Mouse (Mus musculus): Measurements from ENCODE around the gene Get4. TPM values are rescaled to one million over a fixed set of nuclear protein-coding genes. Genes with fewer than 3 reads are reported as not detected.
A peak's percentile ranks its signal among the peaks of the same experiment; 100 is the strongest.

The Get4 gene
- polyA plus RNA-seq (2014; fragmentation: Nextera tagmentation; extraction: Ambion mirVana) = 112 and 121 TPM in 2 replicates

GRCm38 (mm10) chr5:139252081-139252909, at the start of gene Get4:
Gene Get4, plus strand, starts transcription at chr5:139252324.
- ATAC-seq (ENCODE audit: low FRiP score) (peak; percentile 96), DNase-seq (ENCODE audit: low spot score) (peak; percentile 100)
- no peaks in the 10 kb centered on the region for H3K9me3 ChIP-seq (ENCODE audit: control insufficient read depth, low read length)
- under 1% methylated on average over 84 of the region's 90 CpGs for WGBS
- H3K4me3 ChIP-seq (ENCODE audit: low read depth, low read length) = peak within 1 kb of the TSS; percentile 80
- H3K36me3 ChIP-seq (ENCODE audit: control insufficient read depth, insufficient read depth, low read length) = peaks cover under 1% of the 10 kb centered on the region; the same call in 1 of the 2 replicates
- H3K27me3 ChIP-seq (ENCODE audit: control insufficient read depth, insufficient read depth, low read length) = no peaks in the 10 kb centered on the region
- peak within 1 kb of the TSS; percentile 38 for H3K4me2 ChIP-seq (replicated peaks; ENCODE audit: low read depth, low read length)
- peak within 1 kb of the TSS; percentile 83 for H3K27ac ChIP-seq (ENCODE audit: low read depth, low read length)
- H3K9ac ChIP-seq (ENCODE audit: low read depth, low read length) = peak within 1 kb of the TSS; percentile 69
- H3K4me1 ChIP-seq (replicated peaks; ENCODE audit: control insufficient read depth, insufficient read depth, low read length) = peaks cover 3% of the 10 kb centered on the region; the same call in 1 of the 2 replicates

- DNase-seq (ENCODE audit: low spot score) (no peak), ATAC-seq (ENCODE audit: low FRiP score) (no peak)
- no peaks in the 10 kb centered on the region for H3K36me3 ChIP-seq (ENCODE audit: control insufficient read depth, insufficient read depth, low read length)
- H3K4me1 ChIP-seq (replicated peaks; ENCODE audit: control insufficient read depth, insufficient read depth, low read length) = peaks cover 8% of the 10 kb centered on the region
- no peaks in the 10 kb centered on the region for H3K9me3 ChIP-seq (ENCODE audit: control insufficient read depth, low read length)
- H3K4me2 ChIP-seq (replicated peaks; ENCODE audit: low read depth, low read length) = no peak overlapping the region
- WGBS = 94% methylated on average over 5 of the region's 5 CpGs
- no peak overlapping the region for H3K27ac ChIP-seq (ENCODE audit: low read depth, low read length)
- no peak overlapping the region for H3K9ac ChIP-seq (ENCODE audit: low read depth, low read length)
- no peaks in the 10 kb centered on the region for H3K27me3 ChIP-seq (ENCODE audit: control insufficient read depth, insufficient read depth, low read length)
- H3K4me3 ChIP-seq (ENCODE audit: low read depth, low read length) = no peak overlapping the region
These were observed 48.8 kb upstream of the Get4 start for GRCm38 (mm10) chr5:139203312-139203711.

GRCm38 (mm10) chr5:139206081-139206480, 46.0 kb upstream of the Get4 start:
- H3K9me3 ChIP-seq (ENCODE audit: control insufficient read depth, low read length) = no peaks in the 10 kb centered on the region
- H3K4me3 ChIP-seq (ENCODE audit: low read depth, low read length) = no peak overlapping the region
- H3K27me3 ChIP-seq (ENCODE audit: control insufficient read depth, insufficient read depth, low read length) = no peaks in the 10 kb centered on the region
- DNase-seq (ENCODE audit: low spot score) (no peak), ATAC-seq (ENCODE audit: low FRiP score) (no peak)
- H3K9ac ChIP-seq (ENCODE audit: low read depth, low read length) = 0 out of 2 replicates have a peak overlapping the region, but pooled peaks have one; percentile 4
- no peaks in the 10 kb centered on the region for H3K36me3 ChIP-seq (ENCODE audit: control insufficient read depth, insufficient read depth, low read length)
- WGBS = 71% methylated on average over 4 of the region's 4 CpGs
- peaks cover 6% of the 10 kb centered on the region; the same call in 1 of the 2 replicates for H3K4me1 ChIP-seq (replicated peaks; ENCODE audit: control insufficient read depth, insufficient read depth, low read length)
- H3K27ac ChIP-seq (ENCODE audit: low read depth, low read length) = no peak overlapping the region
- H3K4me2 ChIP-seq (replicated peaks; ENCODE audit: low read depth, low read length) = no peak overlapping the region

- Histone ChIP-seq H3K4me2 (replicated peaks; ENCODE audit: low read depth, low read length) (no peak overlapping the region), H3K4me3 (ENCODE audit: low read depth, low read length) (no peak overlapping the region), H3K27ac (ENCODE audit: low read depth, low read length) (no peak overlapping the region), H3K27me3 (ENCODE audit: control insufficient read depth, insufficient read depth, low read length) (no peaks in the 10 kb centered on the region), H3K9me3 (ENCODE audit: control insufficient read depth, low read length) (no peaks in the 10 kb centered on the region), H3K36me3 (ENCODE audit: control insufficient read depth, insufficient read depth, low read length) (no peaks in the 10 kb centered on the region), H3K4me1 (replicated peaks; ENCODE audit: control insufficient read depth, insufficient read depth, low read length) (peaks cover 2% of the 10 kb centered on the region; the same call in 1 of the 2 replicates), H3K9ac (ENCODE audit: low read depth, low read length) (no peak overlapping the region)
- 77% methylated on average over 7 of the region's 7 CpGs for WGBS
- no peak for DNase-seq (ENCODE audit: low spot score)
- no peak for ATAC-seq (ENCODE audit: low FRiP score)
These were observed 45.6 kb upstream of the Get4 start for GRCm38 (mm10) chr5:139206525-139206924.

- no peaks in the 10 kb centered on the region for H3K9me3 ChIP-seq (ENCODE audit: control insufficient read depth, low read length)
- DNase-seq (ENCODE audit: low spot score) (no peak), ATAC-seq (ENCODE audit: low FRiP score) (no peak)
- H3K36me3 ChIP-seq (ENCODE audit: control insufficient read depth, insufficient read depth, low read length) = no peaks in the 10 kb centered on the region
- H3K4me3 ChIP-seq (ENCODE audit: low read depth, low read length) = no peak overlapping the region
- no peak overlapping the region for H3K9ac ChIP-seq (ENCODE audit: low read depth, low read length)
- no peak overlapping the region for H3K4me2 ChIP-seq (replicated peaks; ENCODE audit: low read depth, low read length)
- no peaks in the 10 kb centered on the region for H3K27me3 ChIP-seq (ENCODE audit: control insufficient read depth, insufficient read depth, low read length)
- H3K4me1 ChIP-seq (replicated peaks; ENCODE audit: control insufficient read depth, insufficient read depth, low read length) = no peaks in the 10 kb centered on the region
- H3K27ac ChIP-seq (ENCODE audit: low read depth, low read length) = no peak overlapping the region
These were observed 43.9 kb upstream of the Get4 start for GRCm38 (mm10) chr5:139208183-139208582.

GRCm38 (mm10) chr5:139208871-139209684, 43.0 kb upstream of the Get4 start:
- WGBS = 89% methylated on average over 10 of the region's 10 CpGs
- Histone ChIP-seq H3K4me1 (replicated peaks; ENCODE audit: control insufficient read depth, insufficient read depth, low read length) (no peaks in the 10 kb centered on the region), H3K9me3 (ENCODE audit: control insufficient read depth, low read length) (no peaks in the 10 kb centered on the region), H3K9ac (ENCODE audit: low read depth, low read length) (no peak overlapping the region), H3K36me3 (ENCODE audit: control insufficient read depth, insufficient read depth, low read length) (no peaks in the 10 kb centered on the region), H3K4me3 (ENCODE audit: low read depth, low read length) (no peak overlapping the region), H3K4me2 (replicated peaks; ENCODE audit: low read depth, low read length) (no peak overlapping the region), H3K27ac (ENCODE audit: low read depth, low read length) (no peak overlapping the region), H3K27me3 (ENCODE audit: control insufficient read depth, insufficient read depth, low read length) (no peaks in the 10 kb centered on the region)
- no peak for DNase-seq (ENCODE audit: low spot score)
- no peak for ATAC-seq (ENCODE audit: low FRiP score)

- no peak for ATAC-seq (ENCODE audit: low FRiP score)
- 98% methylated on average over 7 of the region's 7 CpGs for whole genome bisulfite sequencing
These were observed 42.5 kb upstream of the Get4 start for GRCm38 (mm10) chr5:139209685-139210026.

GRCm38 (mm10) chr5:139211737-139212385, 40.3 kb upstream of the Get4 start:
- H3K4me3 ChIP-seq (ENCODE audit: low read depth, low read length) = no peak overlapping the region
- no peak overlapping the region for H3K27ac ChIP-seq (ENCODE audit: low read depth, low read length)
- no peaks in the 10 kb centered on the region for H3K9me3 ChIP-seq (ENCODE audit: control insufficient read depth, low read length)
- no peak overlapping the region for H3K9ac ChIP-seq (ENCODE audit: low read depth, low read length)
- H3K36me3 ChIP-seq (ENCODE audit: control insufficient read depth, insufficient read depth, low read length) = no peaks in the 10 kb centered on the region
- ATAC-seq (ENCODE audit: low FRiP score) (no peak), DNase-seq (ENCODE audit: low spot score) (no peak)
- H3K27me3 ChIP-seq (ENCODE audit: control insufficient read depth, insufficient read depth, low read length) = no peaks in the 10 kb centered on the region
- H3K4me2 ChIP-seq (replicated peaks; ENCODE audit: low read depth, low read length) = no peak overlapping the region
- H3K4me1 ChIP-seq (replicated peaks; ENCODE audit: control insufficient read depth, insufficient read depth, low read length) = no peaks in the 10 kb centered on the region
- 96% methylated on average over 11 of the region's 11 CpGs for WGBS

More at GRCm38 (mm10) chr5:139209685-139210026, 42.5 kb upstream of the Get4 start:
- Histone ChIP-seq H3K4me1 (replicated peaks; ENCODE audit: control insufficient read depth, insufficient read depth, low read length) (no peaks in the 10 kb centered on the region), H3K27me3 (ENCODE audit: control insufficient read depth, insufficient read depth, low read length) (no peaks in the 10 kb centered on the region), H3K9ac (ENCODE audit: low read depth, low read length) (no peak overlapping the region), H3K4me3 (ENCODE audit: low read depth, low read length) (no peak overlapping the region), H3K4me2 (replicated peaks; ENCODE audit: low read depth, low read length) (no peak overlapping the region), H3K27ac (ENCODE audit: low read depth, low read length) (no peak overlapping the region), H3K36me3 (ENCODE audit: control insufficient read depth, insufficient read depth, low read length) (no peaks in the 10 kb centered on the region), H3K9me3 (ENCODE audit: control insufficient read depth, low read length) (no peaks in the 10 kb centered on the region)
- no peak for DNase-seq (ENCODE audit: low spot score)

Data from hindbrain, embryonic 11.5 days (tissue).